Mouse (Mus musculus) MEL (cell line): ENCODE measurements around the gene Hnrnpd. TPM values are rescaled to one million over a fixed set of nuclear protein-coding genes. Genes with fewer than 3 reads are reported as not detected.

Experiments
- DNase-seq: peaks from one replicate; pipeline ENCODE4 v3.0.0; 2011; ENCODE audit warnings: low read depth, low spot score
- H3K27ac ChIP-seq: 2 replicates; pipeline ENCODE4 v1.5.1; 2012; ENCODE audit warnings: low read depth, mild to moderate bottlenecking, control low read depth, low read length, moderate library complexity; ENCODE audit not compliant: control insufficient read depth
- H3K27me3 ChIP-seq, 2 experiments: fragments of 150-350 bp in 1 of 2; sonication (generic) in 1 of 2; 2 replicates each; pipeline ENCODE4 v1.6.1; 2012; ENCODE audit warnings: low read length in 2 of 2, mild to moderate bottlenecking in 2 of 2, improper control_type of control experiment in 1 of 2, moderate library complexity in 1 of 2; ENCODE audit not compliant: insufficient read depth in 2 of 2, control insufficient read depth in 1 of 2
- H3K36me3 ChIP-seq, 2 experiments: 2 replicates each; pipeline ENCODE4 v1.6.1; 2012 to 2014; ENCODE audit warnings: low read length in 2 of 2, improper control_type of control experiment in 1 of 2, inconsistent platforms in 1 of 2, mild to moderate bottlenecking in 1 of 2; ENCODE audit not compliant: insufficient read depth in 2 of 2, control insufficient read depth in 1 of 2
- H3K4me1 ChIP-seq, 2 experiments: fragments of 150-350 bp in 1 of 2; sonication (generic) in 1 of 2; 2 replicates each; pipeline ENCODE4 v1.6.1; 2012; ENCODE audit warnings: low read length in 2 of 2, improper control_type of control experiment in 1 of 2, mild to moderate bottlenecking in 1 of 2; ENCODE audit not compliant: insufficient read depth in 2 of 2, control insufficient read depth in 1 of 2
- H3K4me3 ChIP-seq, 2 experiments: fragments of 150-350 bp in 1 of 2; sonication (generic) in 1 of 2; 2 replicates each; pipeline ENCODE4 v1.5.1; 2012; ENCODE audit warnings: low read depth in 2 of 2, low read length in 2 of 2, mild to moderate bottlenecking in 2 of 2, moderate library complexity in 2 of 2, control low read depth in 1 of 2, improper control_type of control experiment in 1 of 2; ENCODE audit not compliant: control insufficient read depth in 1 of 2, insufficient read depth in 1 of 2
- H3K79me2 ChIP-seq: 2 replicates; pipeline ENCODE4 v1.6.1; 2012; ENCODE audit warnings: mild to moderate bottlenecking, low read length, moderate library complexity; ENCODE audit not compliant: control insufficient read depth, poor library complexity, insufficient read depth
- H3K9ac ChIP-seq: 2 replicates; pipeline ENCODE4 v1.6.1; 2012; ENCODE audit warnings: low read depth, mild to moderate bottlenecking, control low read depth, low read length, moderate library complexity; ENCODE audit not compliant: control insufficient read depth, poor library complexity, severe bottlenecking
- H3K9me3 ChIP-seq: fragments of 150-350 bp; sonication (generic); replicated peaks from 2 replicates; pipeline ENCODE4 v1.6.1; 2012; ENCODE audit warnings: mild to moderate bottlenecking, low read length, improper control_type of control experiment, moderate library complexity; ENCODE audit not compliant: insufficient read depth
- CHD1 ChIP-seq: IDR thresholded peaks from 2 replicates; pipeline ENCODE4 v1.6.1; 2012; ENCODE audit warnings: low read depth, mild to moderate bottlenecking, inconsistent platforms, low read length, improper control_type of control experiment
- CHD2 ChIP-seq: IDR thresholded peaks from 2 replicates; pipeline ENCODE4 v1.6.1; 2011; ENCODE audit warnings: low read length, improper control_type of control experiment
- CTCF ChIP-seq, 3 experiments: IDR thresholded peaks in 2 of 3; conservative IDR thresholded peaks in 1 of 3; 2 replicates each; pipeline ENCODE4 v1.5.1; 2011 to 2012; ENCODE audit warnings: low read length in 3 of 3, low read depth in 2 of 3, mild to moderate bottlenecking in 2 of 3, improper control_type of control experiment in 1 of 3, inconsistent platforms in 1 of 3, mixed read lengths in 1 of 3, moderate library complexity in 1 of 3; ENCODE audit not compliant: control insufficient read depth in 1 of 3, insufficient read depth in 1 of 3, poor library complexity in 1 of 3, severe bottlenecking in 1 of 3
- E2F4 ChIP-seq: IDR thresholded peaks from 2 replicates; pipeline ENCODE4 v1.6.1; 2011; ENCODE audit warnings: low read depth, low read length, improper control_type of control experiment, borderline replicate concordance
- GABPA ChIP-seq: IDR thresholded peaks from 2 replicates; pipeline ENCODE4 v1.6.1; 2012; ENCODE audit warnings: low read depth, mild to moderate bottlenecking, inconsistent platforms, low read length, improper control_type of control experiment, moderate library complexity
- GATA1 ChIP-seq: IDR thresholded peaks from 2 replicates; pipeline ENCODE4 v1.6.1; 2011; ENCODE audit warnings: low read depth, low read length, improper control_type of control experiment
- JUND ChIP-seq: IDR thresholded peaks from 2 replicates; pipeline ENCODE4 v1.6.1; 2011; ENCODE audit warnings: low read depth, mild to moderate bottlenecking, improper control_type of control experiment, low read length
- MAX ChIP-seq: IDR thresholded peaks from 2 replicates; pipeline ENCODE4 v1.6.1; 2011; ENCODE audit warnings: low read length, improper control_type of control experiment
- MYC ChIP-seq: IDR thresholded peaks from 2 replicates; pipeline ENCODE4 v1.6.1; 2011; ENCODE audit warnings: low read depth, mild to moderate bottlenecking, low read length, improper control_type of control experiment, moderate library complexity
- NRF1 ChIP-seq: IDR thresholded peaks from 2 replicates; pipeline ENCODE4 v1.6.1; 2014; ENCODE audit warnings: low read depth, mild to moderate bottlenecking, inconsistent platforms, low read length, improper control_type of control experiment, moderate library complexity; ENCODE audit not compliant: poor library complexity, insufficient read depth, severe bottlenecking
- POLR2A ChIP-seq, 2 experiments: IDR thresholded peaks; 2 replicates each; pipeline ENCODE4 v1.6.1; 2011 to 2012; ENCODE audit warnings: low read length in 2 of 2, mild to moderate bottlenecking in 2 of 2, control low read depth in 1 of 2, improper control_type of control experiment in 1 of 2, low read depth in 1 of 2, moderate library complexity in 1 of 2; ENCODE audit not compliant: control insufficient read depth in 1 of 2, insufficient read depth in 1 of 2, poor library complexity in 1 of 2
- POLR2AphosphoS2 ChIP-seq: IDR thresholded peaks from 2 replicates; pipeline ENCODE4 v1.6.1; 2011; ENCODE audit warnings: low read length, improper control_type of control experiment
- POLR2AphosphoS5 ChIP-seq: IDR thresholded peaks from 2 replicates; pipeline ENCODE4 v1.6.1; 2012; ENCODE audit warnings: low read depth, borderline replicate concordance, mild to moderate bottlenecking, inconsistent platforms, low read length, moderate library complexity, mixed read lengths
- SIN3A ChIP-seq: IDR thresholded peaks from 2 replicates; pipeline ENCODE4 v1.6.1; 2012; ENCODE audit warnings: low read length, improper control_type of control experiment, inconsistent platforms
- TAL1 ChIP-seq: IDR thresholded peaks from 2 replicates; pipeline ENCODE4 v1.6.1; 2012; ENCODE audit warnings: mild to moderate bottlenecking, inconsistent platforms, low read length, moderate library complexity, mixed read lengths
- ZNF384 ChIP-seq: IDR thresholded peaks from 2 replicates; pipeline ENCODE4 v1.6.1; 2012; ENCODE audit warnings: low read depth, mild to moderate bottlenecking, inconsistent platforms, low read length, improper control_type of control experiment
- polyA plus RNA-seq, 2 experiments: library from polyadenylated mRNA; stranded (reverse) in 1 of 2; unstranded in 1 of 2; fragments of >175 nt in 1 of 2; fragments of >200 nt in 1 of 2; gene quantifications; 2 replicates each; pipeline versions ENCODE4 v1.2.1 to v1.2.4; 2012; ENCODE audit warnings: low replicate concordance in 2 of 2, low read depth in 1 of 2; ENCODE audit not compliant: insufficient read length in 2 of 2, insufficient read depth in 1 of 2, missing spikeins in 1 of 2
- total RNA-seq: library from RNA; depleted of rRNA; stranded (reverse); fragments of 300-350 nt; gene quantifications from 2 replicates; pipeline ENCODE4 v1.2.3, GENCODE M21; 2012

The Hnrnpd gene
- total and polyA plus RNA-seq, 3 experiments, result 55.4 to 796 TPM; not detected in 1

DNA sequence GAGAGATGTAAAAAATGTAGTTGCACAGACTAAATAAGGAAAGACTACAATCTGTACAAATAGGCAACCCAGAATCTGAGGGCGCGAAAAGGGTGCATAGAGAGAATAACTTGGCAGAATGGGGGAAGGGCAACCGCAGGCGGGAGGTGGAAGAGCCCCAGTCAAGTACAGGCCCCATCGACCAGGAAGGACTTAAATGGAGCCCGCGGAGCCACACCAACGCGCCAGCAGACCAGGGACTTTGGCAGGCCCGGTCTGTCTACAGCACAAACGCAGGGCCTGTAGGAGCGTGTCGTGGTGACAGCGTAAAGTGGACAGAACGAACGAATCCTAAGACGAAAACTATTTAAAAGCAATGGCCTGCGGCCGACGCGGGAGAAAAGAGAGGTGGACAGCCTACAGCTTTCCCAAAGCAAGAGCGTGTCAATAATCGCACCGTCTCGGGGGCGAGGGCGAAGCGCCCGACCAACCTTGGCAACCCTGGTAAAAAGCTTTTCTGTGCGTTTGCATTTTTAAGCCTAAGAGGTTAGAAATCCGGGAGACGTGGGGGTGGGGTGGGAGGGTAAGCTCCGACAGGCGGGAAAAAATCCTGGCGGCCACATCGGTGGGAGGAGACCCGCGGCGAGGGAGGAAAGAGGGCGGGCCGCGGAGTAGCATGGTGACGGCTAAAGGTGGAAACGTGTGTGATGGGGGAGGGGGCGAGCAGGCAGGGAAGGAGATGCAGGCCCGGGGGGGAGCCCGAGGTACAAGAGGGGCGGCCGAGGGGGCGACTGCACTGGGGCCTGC is 1.0 kb downstream of the Hnrnpd start (continued):
- TF ChIP-seq NRF1 (no peak), TAL1 (no peak), GATA1 (no peak), POLR2AphosphoS5 (no peak), POLR2AphosphoS2 (no peak), ZNF384 (no peak), E2F4 (peak; percentile 85), JUND (no peak), CHD2 (no peak), CTCF (IDR thresholded peaks at IDR 0.05 in 2 of 3, conservative IDR thresholded peaks at IDR 0.05 in 1 of 3; ENCODE audit: control insufficient read depth in 1 of 3, insufficient read depth in 1 of 3, low read depth in 2 of 3, low read length in 3 of 3, poor library complexity in 1 of 3, severe bottlenecking in 1 of 3) (no peak)

DNA sequence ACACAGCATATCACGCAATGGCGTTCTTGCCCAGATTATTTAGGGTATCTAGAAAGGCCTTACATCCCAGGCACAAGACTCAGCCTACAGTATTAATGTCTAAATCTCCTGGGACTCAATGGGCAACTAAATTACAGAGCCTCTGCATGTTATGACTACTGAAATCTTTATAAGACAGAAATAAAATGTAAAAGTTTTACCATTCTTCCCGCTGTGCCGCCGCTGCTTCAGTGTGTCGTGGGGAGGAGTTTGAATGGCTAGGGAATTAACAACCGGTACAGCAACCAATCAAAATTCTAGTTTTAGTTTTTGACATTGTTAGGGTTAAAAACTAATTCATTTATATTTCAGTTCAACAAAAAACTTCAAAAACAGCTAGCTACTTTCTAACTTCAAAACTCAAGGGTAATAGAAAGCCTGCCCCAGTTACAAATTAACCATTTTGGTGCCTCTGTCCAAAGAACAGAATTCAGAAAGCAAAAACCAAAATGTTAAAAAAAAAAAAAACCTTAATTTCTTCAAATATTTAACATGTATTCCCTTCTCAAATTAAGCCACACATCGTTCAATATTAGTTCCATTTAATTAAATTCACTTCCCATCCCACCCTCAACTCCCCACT is 2.3 kb downstream of the Hnrnpd start:
- Histone ChIP-seq H3K27ac (no peak overlapping the region; the same call in 1 of the 2 replicates), H3K36me3 (peaks cover 33 to 47% of the 10 kb centered on the region in 2 experiments), H3K4me3 (peak overlapping the region; percentile 92 to 96), H3K79me2 (peaks cover 66% of the 10 kb centered on the region), H3K9ac (peak overlapping the region; percentile 100), H3K27me3 (no peaks in the 10 kb centered on the region), H3K4me1 (peaks cover 18 to 21% of the 10 kb centered on the region in 2 experiments), H3K9me3 (no peaks in the 10 kb centered on the region)
- TF ChIP-seq GABPA (no peak), CHD1 (peak; percentile 70; the same call in 1 of the 2 replicates), SIN3A (0 out of 2 replicates have a peak, but pooled peaks have one; percentile 40), POLR2A (IDR thresholded peaks at IDR 0.05; ENCODE audit: control insufficient read depth in 1 of 2, insufficient read depth in 1 of 2, low read depth in 1 of 2, low read length in 2 of 2, poor library complexity in 1 of 2) (no peak)
- peak; percentile 71 for DNase-seq

- peaks cover 18 to 21% of the 10 kb centered on the region in 2 experiments for H3K4me1 ChIP-seq
- H3K9ac ChIP-seq, result peak overlapping the region; percentile 100
- peaks cover 39 to 50% of the 10 kb centered on the region in 2 experiments for H3K36me3 ChIP-seq
- H3K27ac ChIP-seq, result no peak overlapping the region
- no peaks in the 10 kb centered on the region for H3K27me3 ChIP-seq
- H3K9me3 ChIP-seq, result no peaks in the 10 kb centered on the region
- DNase-seq, result peak; percentile 51
- peak overlapping the region; percentile 43 to 92; a peak in 3 of 4 replicates for H3K4me3 ChIP-seq
- TF ChIP-seq GABPA (no peak), MYC (peak; percentile 43; the same call in 1 of the 2 replicates), POLR2AphosphoS5 (no peak), ZNF384 (no peak), MAX (0 out of 2 replicates have a peak, but pooled peaks have one; percentile 60), SIN3A (peak; percentile 66), CHD2 (no peak)
- H3K79me2 ChIP-seq, result peaks cover 69% of the 10 kb centered on the region
Observed at GRCm38 (mm10) chr5:99975776-99976175, 3.0 kb downstream of the Hnrnpd start.
